Mouse (Mus musculus): ENCODE measurements around the gene St5.

DNA sequence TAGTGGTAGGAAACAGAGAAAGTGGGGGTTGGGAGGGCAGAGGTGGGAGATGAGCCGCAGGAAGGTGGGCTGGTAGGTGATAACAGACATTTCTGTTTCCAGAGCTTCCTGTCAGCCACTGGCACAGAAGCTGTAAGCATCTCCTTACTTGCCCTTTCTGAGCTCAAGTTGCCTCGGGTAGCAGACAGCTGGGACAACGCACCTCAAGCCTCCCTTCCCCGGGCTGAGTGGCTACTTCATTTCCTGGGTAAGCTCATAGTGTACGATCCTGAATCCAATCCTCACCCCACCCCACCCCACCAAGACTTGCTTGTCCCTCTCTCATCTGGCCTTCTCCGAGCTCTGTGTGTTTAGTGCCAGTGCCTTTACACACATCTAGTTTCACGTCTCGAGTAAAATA lies 115.3 kb downstream of the St5 start:
- TF ChIP-seq POLR2A (IDR thresholded peaks at IDR 0.05; ENCODE audit: borderline replicate concordance, extremely low read depth, low read depth, low read length) = no peak
- no peak for TF ChIP-seq CTCF (IDR thresholded peaks at IDR 0.05; ENCODE audit: insufficient read depth, low read length)
